Mouse (Mus musculus) brain, embryonic 14.5 days (tissue): ENCODE measurements around the gene Mon1b.

Experiments used
- CTCF ChIP-seq: fragments of 200-500 bp; IDR thresholded peaks from 2 replicates; pipeline ENCODE4 v1.5.1; 2012; ENCODE audit warnings: inconsistent platforms, mild to moderate bottlenecking, moderate library complexity, borderline replicate concordance; ENCODE audit not compliant: insufficient read depth, insufficient read length; ENCODE audit errors: extremely low read depth
- POLR2A ChIP-seq: fragments of 200-500 bp; IDR thresholded peaks from 2 replicates; pipeline ENCODE4 v1.6.1; 2012; ENCODE audit warnings: mild to moderate bottlenecking, inconsistent platforms, borderline replicate concordance; ENCODE audit not compliant: poor library complexity, insufficient read depth, insufficient read length, severe bottlenecking; ENCODE audit errors: extremely low read depth

- TF ChIP-seq CTCF, result no peak
- no peak for TF ChIP-seq POLR2A
Observed at GRCm38 (mm10) chr8:113652450-113652849, 17.1 kb downstream of the Mon1b start.
